Mouse (Mus musculus): ENCODE results near the gene Ispd.

DNA sequence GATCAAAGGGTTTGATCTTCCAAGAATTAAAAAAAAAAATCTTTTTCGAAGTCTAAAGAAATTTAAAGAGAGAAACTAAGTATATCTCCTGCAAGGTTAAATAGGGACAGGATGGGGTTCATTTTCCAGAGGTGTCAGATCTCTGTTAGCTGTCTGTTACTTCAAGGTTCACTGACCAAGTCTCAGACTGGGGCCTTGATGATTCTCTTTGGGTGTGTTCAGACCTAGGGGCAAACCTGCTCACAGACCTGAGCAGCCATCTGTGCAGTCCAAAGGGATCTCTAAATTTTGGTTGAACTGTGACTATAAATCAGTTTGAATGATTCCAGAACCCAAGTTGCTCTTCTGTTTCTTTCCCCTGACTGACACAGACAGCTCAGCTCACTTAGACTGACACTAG is 344.8 kb downstream of the Ispd start:
- TF ChIP-seq CTCF (conservative IDR thresholded peaks at IDR 0.05; ENCODE audit: insufficient read depth, insufficient read length, low read depth, low read length) (no peak), POLR2A (IDR thresholded peaks at IDR 0.05; ENCODE audit: low read depth, low read length) (no peak)
